Mouse (Mus musculus) hindbrain, embryonic 15.5 days (tissue): ENCODE measurements around the gene Frs2. TPM values are rescaled to one million over a fixed set of nuclear protein-coding genes. Genes with fewer than 3 reads are reported as not detected.

Experiments
- ATAC-seq: fragments of 200-750 bp; cut with Nextera tagmentation; 2 replicates; pipeline ENCODE4 v1.8.0; 2017; ENCODE audit warnings: low read depth, moderate number of reproducible peaks, moderate TSS enrichment; ENCODE audit not compliant: low FRiP score
- H3K27ac ChIP-seq: fragments of 300-500 bp; sonication (generic); replicated peaks from 2 replicates; pipeline ENCODE4 v1.5.1; 2015; ENCODE audit warnings: mild to moderate bottlenecking, inconsistent platforms
- H3K27me3 ChIP-seq: fragments of 300-500 bp; sonication (generic); 2 replicates; pipeline ENCODE4 v1.6.1; 2015; ENCODE audit warnings: control low read depth, inconsistent platforms
- H3K36me3 ChIP-seq: fragments of 300-500 bp; sonication (generic); 2 replicates; pipeline ENCODE4 v1.6.1; 2015; ENCODE audit warnings: control low read depth, inconsistent platforms
- H3K4me1 ChIP-seq: fragments of 300-500 bp; sonication (generic); replicated peaks from 2 replicates; pipeline ENCODE4 v1.6.1; 2015; ENCODE audit warnings: control low read depth, inconsistent platforms
- H3K4me2 ChIP-seq: fragments of 300-500 bp; sonication (generic); 2 replicates; pipeline ENCODE4 v1.6.1; 2015; ENCODE audit warnings: moderate library complexity, mild to moderate bottlenecking, inconsistent platforms
- H3K4me3 ChIP-seq: fragments of 300-500 bp; sonication (generic); 2 replicates; pipeline ENCODE4 v1.5.1; 2015; ENCODE audit warnings: mild to moderate bottlenecking, inconsistent platforms
- H3K9ac ChIP-seq: fragments of 300-500 bp; sonication (generic); 2 replicates; pipeline ENCODE4 v1.6.1; 2015; ENCODE audit warnings: inconsistent platforms
- H3K9me3 ChIP-seq: fragments of 300-500 bp; sonication (generic); 2 replicates; pipeline ENCODE4 v1.6.1; 2016; ENCODE audit warnings: control low read depth, inconsistent platforms
- WGBS: fragments of 180-500 bp; shearing (Covaris S2); methylation state at CpG from one replicate; pipeline ENCODE4 v1.1.7; 2015; 5-methylcytosine and 5-hydroxymethylcytosine counted together
- polyA plus RNA-seq: library from polyadenylated mRNA; unstranded; fragments of >200 nt; fragmentation: Nextera tagmentation; extraction: Ambion mirVana; gene quantifications from 2 replicates; pipeline ENCODE4 v1.2.1, GENCODE M21; 2015

Gene Frs2
- polyA plus RNA-seq, 1 experiment from 2014 or later: 23.4 TPM

DNA sequence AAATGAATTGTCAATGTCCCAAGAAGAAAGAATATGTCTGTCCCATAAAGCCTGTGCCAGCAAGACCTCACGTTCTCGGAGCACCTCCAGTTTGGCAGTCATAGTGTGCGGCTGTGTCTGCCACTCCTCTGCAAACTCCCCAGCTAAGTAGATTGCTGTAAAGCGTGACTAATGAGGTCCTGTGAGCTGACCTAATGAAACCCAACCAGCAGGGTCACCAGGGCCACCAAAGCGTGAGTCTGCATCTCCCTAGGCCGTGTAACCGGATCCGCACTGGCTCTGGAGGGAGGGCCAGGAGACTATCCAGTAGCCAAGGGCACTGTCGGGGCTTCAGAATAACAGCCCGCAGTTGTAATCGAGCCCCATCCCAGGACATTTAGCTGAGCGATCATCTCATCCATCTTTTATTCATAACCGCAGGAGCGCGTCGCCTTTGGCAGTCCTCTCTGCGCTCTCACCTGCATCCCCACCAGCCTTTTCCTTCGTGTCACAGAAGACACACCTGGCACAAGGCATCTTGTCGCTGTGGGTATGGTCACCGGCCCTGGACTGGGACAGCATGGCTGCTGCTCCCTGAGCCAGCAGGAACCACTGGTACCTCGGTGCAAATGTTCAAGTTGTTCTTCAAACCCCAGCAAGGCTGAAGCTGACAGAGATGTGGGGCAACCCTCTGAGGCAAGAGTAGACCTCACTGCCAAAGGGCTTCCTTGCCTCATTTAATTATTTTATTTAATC, 127.1 kb downstream of the Frs2 start:
- peaks cover 6% of the 10 kb centered on the region; the same call in 1 of the 2 replicates for H3K4me1 ChIP-seq
- no peaks in the 10 kb centered on the region for H3K36me3 ChIP-seq
- no peak for ATAC-seq
- no peaks in the 10 kb centered on the region for H3K27me3 ChIP-seq
- WGBS: 20% methylated on average over 21 of the region's 21 CpGs
- H3K9ac ChIP-seq: no peak overlapping the region
- H3K27ac ChIP-seq: no peak overlapping the region
- H3K4me3 ChIP-seq: no peak overlapping the region
- H3K9me3 ChIP-seq: no peaks in the 10 kb centered on the region
- no peak overlapping the region for H3K4me2 ChIP-seq

Other genes starting within 250 kb of the Frs2 start
- gene Rab3ip, start 197.8 kb downstream of the Frs2 start, polyA plus RNA-seq: 44.3 and 45.1 TPM in 2 replicates
- not detected in 2 replicates for gene Gm10271, start 175.9 kb downstream of the Frs2 start, polyA plus RNA-seq
- 0.08 and 0.17 TPM in 2 replicates for gene Best3, start 162.2 kb downstream of the Frs2 start, polyA plus RNA-seq
- gene Lrrc10, start 103.2 kb downstream of the Frs2 start, polyA plus RNA-seq: not detected in 2 replicates
- 237 and 245 TPM in 2 replicates for gene Cct2, start 84.7 kb downstream of the Frs2 start, polyA plus RNA-seq
- gene Yeats4, start 76.0 kb upstream of the Frs2 start, polyA plus RNA-seq: 99.3 and 100.0 TPM in 2 replicates
- not detected in 2 replicates for gene 9530003J23Rik, start 90.2 kb upstream of the Frs2 start, polyA plus RNA-seq
- gene Lyz2, start 133.8 kb upstream of the Frs2 start, polyA plus RNA-seq: 28.0 and 38.9 TPM in 2 replicates
- not detected in 2 replicates for gene Lyz1, start 144.3 kb upstream of the Frs2 start, polyA plus RNA-seq
- 123 and 126 TPM in 2 replicates for gene Cpsf6, start 231.5 kb upstream of the Frs2 start, polyA plus RNA-seq